Mouse (Mus musculus): ENCODE data around the gene Chsy1.

DNA sequence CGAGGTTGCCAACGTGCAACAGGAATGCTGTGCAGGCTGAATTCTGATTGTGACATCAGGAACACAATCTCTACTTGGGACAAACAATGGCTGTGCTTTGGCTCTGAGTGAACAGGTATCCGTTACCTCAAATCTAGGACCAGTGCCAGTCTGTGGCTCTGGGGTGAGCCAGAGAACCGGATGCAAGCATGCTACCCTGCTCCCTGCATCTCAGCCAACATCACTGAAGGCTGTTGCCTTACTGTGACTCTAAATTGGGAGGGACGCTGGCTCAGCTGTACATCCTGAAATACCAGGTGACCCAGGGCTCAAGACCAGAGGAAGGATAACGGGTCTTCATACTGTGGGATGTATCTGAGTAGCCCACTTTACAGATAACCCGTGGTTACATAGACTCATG lies 70.4 kb downstream of the Chsy1 start:
- TF ChIP-seq TAL1 (conservative IDR thresholded peaks at IDR 0.05; ENCODE audit: low read depth, low read length) (no peak), CTCF (IDR thresholded peaks at IDR 0.05; ENCODE audit: low read depth, low read length) (no peak), GATA2 (IDR thresholded peaks at IDR 0.05; ENCODE audit: borderline replicate concordance, low read depth, low read length) (no peak)
